Mouse (Mus musculus) intestine, embryonic 16.5 days (tissue): ENCODE measurements around the gene Slc30a2. TPM values are rescaled to one million over a fixed set of nuclear protein-coding genes. Genes with fewer than 3 reads are reported as not detected.
"Not testable (repeated sequence)": the region's sequence is repeated elsewhere in the genome, so short reads cannot be mapped to it uniquely, and the experiment has no call there.

Source experiments
- ATAC-seq: fragments of 200-750 bp; cut with Nextera tagmentation; 2 replicates; pipeline ENCODE4 v1.8.0; 2017; ENCODE audit warnings: moderate TSS enrichment, moderate library complexity
- H3K27ac ChIP-seq: fragments of 300-500 bp; sonication (generic); 2 replicates; pipeline ENCODE4 v1.5.1; 2014; ENCODE audit warnings: mild to moderate bottlenecking, low read length
- H3K27me3 ChIP-seq: fragments of 300-500 bp; sonication (generic); replicated peaks from 2 replicates; pipeline ENCODE4 v1.6.1; 2014; ENCODE audit warnings: low read length, control low read depth, mixed read lengths; ENCODE audit not compliant: control insufficient read depth, insufficient read depth
- H3K36me3 ChIP-seq: fragments of 300-500 bp; sonication (generic); 2 replicates; pipeline ENCODE4 v1.6.1; 2014; ENCODE audit warnings: low read length, control low read depth; ENCODE audit not compliant: control insufficient read depth, insufficient read depth
- H3K4me1 ChIP-seq: fragments of 300-500 bp; sonication (generic); 2 replicates; pipeline ENCODE4 v1.6.1; 2014; ENCODE audit warnings: low read length, control low read depth, mixed read lengths; ENCODE audit not compliant: control insufficient read depth, insufficient read depth
- H3K4me2 ChIP-seq: fragments of 300-500 bp; sonication (generic); 2 replicates; pipeline ENCODE4 v1.6.1; 2014; ENCODE audit warnings: low read depth, low read length, control low read depth
- H3K4me3 ChIP-seq: fragments of 300-500 bp; sonication (generic); 2 replicates; pipeline ENCODE4 v1.5.1; 2014; ENCODE audit warnings: mild to moderate bottlenecking, low read length
- H3K9ac ChIP-seq: fragments of 300-500 bp; sonication (generic); 2 replicates; pipeline ENCODE4 v1.6.1; 2014; ENCODE audit warnings: low read depth, low read length
- H3K9me3 ChIP-seq: fragments of 300-500 bp; sonication (generic); 2 replicates; pipeline ENCODE4 v1.6.1; 2016; ENCODE audit warnings: low read length, control low read depth; ENCODE audit not compliant: control insufficient read depth
- WGBS: fragments of 180-500 bp; shearing (Covaris S2); extraction: QIAGEN DNeasy Blood & Tissue Kit; methylation state at CpG from one replicate; pipeline ENCODE4 v1.1.7; 2014; 5-methylcytosine and 5-hydroxymethylcytosine counted together
- polyA plus RNA-seq: library from polyadenylated mRNA; unstranded; fragments of >200 nt; fragmentation: Nextera tagmentation; extraction: Ambion mirVana; gene quantifications from 2 replicates; pipeline ENCODE4 v1.2.1, GENCODE M21; 2015

Slc30a2 gene
- polyA plus RNA-seq, 1 experiment from 2014 or later, result 7.4 TPM

DNA sequence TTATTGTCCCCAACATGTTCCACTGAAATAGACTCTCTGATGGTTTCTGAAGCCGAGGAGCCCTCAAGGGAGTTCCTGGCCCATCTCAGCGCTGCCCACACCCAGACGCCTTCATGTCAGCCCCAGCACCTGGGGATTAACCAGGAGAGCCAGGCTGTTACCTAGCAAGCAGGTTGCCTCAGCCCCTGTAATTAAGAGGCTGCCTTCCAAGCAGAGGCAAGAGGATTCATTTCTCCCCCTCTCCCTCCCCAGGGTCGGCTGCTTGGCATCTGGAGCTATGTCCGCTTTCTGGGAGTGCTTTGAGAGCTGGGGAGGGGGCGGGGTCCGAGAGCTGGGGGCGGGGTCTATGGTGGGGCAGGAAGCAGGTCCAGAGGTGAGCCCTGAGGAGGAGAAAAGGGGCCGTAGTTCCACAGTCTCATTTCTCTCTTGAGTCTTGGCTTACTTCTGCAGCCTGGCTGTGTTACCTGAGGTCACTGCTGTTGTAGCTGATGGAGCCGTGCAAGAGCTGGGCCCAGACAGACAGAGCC lies 35.2 kb downstream of the Slc30a2 start:
- ATAC-seq, result no peak
- 34% methylated on average over 10 of the region's 10 CpGs for WGBS
- H3K4me2 ChIP-seq, result no peak overlapping the region

DNA sequence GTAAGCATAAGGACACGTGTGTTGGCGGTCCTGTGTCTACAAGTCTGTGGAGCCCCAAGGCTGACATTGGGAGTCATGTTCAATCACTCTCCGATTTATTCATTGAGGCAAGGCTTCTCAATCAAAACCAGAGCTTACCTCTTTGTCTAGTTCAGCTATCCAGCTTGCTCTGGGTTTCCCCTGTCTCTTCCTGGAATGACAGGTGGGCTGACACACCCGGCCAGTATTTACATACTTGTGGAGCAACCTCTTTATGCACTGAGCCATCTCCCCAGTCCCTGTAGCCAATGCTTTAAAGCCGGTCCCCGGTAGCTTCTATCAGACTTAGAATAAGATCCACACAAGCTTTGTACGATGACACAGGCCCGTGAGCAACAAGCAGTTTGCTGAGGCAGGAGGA lies 36.5 kb downstream of the Slc30a2 start:
- H3K9me3 ChIP-seq, result peaks cover 3% of the 10 kb centered on the region; the same call in 1 of the 2 replicates
- H3K27me3 ChIP-seq, result no peaks in the 10 kb centered on the region
- H3K27ac ChIP-seq, result no peak overlapping the region
- no peak overlapping the region for H3K4me3 ChIP-seq
- no peak overlapping the region for H3K4me2 ChIP-seq
- H3K36me3 ChIP-seq, result no peaks in the 10 kb centered on the region
- H3K9ac ChIP-seq, result no peak overlapping the region
- WGBS, result 68% methylated on average over 8 of the region's 8 CpGs
- ATAC-seq, result no peak
- H3K4me1 ChIP-seq, result peaks cover 8% of the 10 kb centered on the region; the same call in 1 of the 2 replicates

More for the DNA sequence above, 35.2 kb downstream of the Slc30a2 start:
- peaks cover 8% of the 10 kb centered on the region; the same call in 1 of the 2 replicates for H3K4me1 ChIP-seq
- H3K27ac ChIP-seq, result no peak overlapping the region
- H3K27me3 ChIP-seq, result no peaks in the 10 kb centered on the region
- peaks cover 3% of the 10 kb centered on the region; the same call in 1 of the 2 replicates for H3K9me3 ChIP-seq
- no peaks in the 10 kb centered on the region for H3K36me3 ChIP-seq
- H3K9ac ChIP-seq, result no peak overlapping the region
- H3K4me3 ChIP-seq, result no peak overlapping the region

DNA sequence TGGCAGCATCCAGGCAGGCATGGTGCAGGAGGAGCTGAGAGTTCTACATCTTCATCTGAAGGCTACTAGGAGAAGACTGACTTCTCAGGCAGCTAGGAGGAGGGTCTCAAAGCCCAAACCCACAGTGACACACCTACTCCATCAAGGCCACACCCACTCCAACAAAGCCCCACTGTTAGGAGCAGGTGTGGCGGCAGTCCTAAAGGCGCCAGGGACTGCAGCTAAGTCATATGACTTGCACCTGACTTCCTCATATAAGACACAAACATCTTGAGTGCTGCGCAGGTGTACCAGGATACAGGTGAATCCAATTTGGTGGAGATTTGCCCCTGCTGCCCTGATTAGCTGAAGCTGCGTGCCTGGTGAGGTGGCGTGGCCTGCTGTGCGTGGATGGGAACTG lies 40.8 kb downstream of the Slc30a2 start, which contains the start of gene Extl1:
Extl1 (minus strand) TSS at position 101 of the 400 bp plus-strand sequence.
- H3K4me2 ChIP-seq, H3K27ac ChIP-seq, H3K36me3 ChIP-seq, H3K9me3 ChIP-seq, H3K9ac ChIP-seq, H3K27me3 ChIP-seq, ATAC-seq, H3K4me3 ChIP-seq, H3K4me1 ChIP-seq: not testable (repeated sequence)
- 95% methylated on average over 2 of the region's 6 CpGs for WGBS

DNA sequence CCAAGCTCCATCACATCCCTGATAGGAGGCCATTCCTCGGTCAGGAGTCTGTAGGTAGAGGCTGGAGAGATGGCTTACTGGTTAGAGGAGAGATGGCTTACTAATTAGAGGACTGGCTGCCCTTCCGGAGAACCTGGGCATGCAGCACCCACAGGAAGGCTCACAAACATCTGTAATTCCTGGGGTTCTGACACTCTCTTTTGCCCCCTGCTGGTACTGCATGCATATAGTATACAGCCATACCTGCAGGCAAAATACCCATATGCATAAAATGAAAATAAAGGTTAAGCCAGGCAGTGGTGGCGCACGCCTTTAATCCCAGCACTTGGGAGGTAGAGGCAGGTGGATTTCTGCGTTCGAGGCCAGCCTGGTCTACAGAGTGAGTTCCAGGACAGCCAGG lies 44.3 kb downstream of the Slc30a2 start:
- Histone ChIP-seq H3K27ac (no peak overlapping the region), H3K27me3 (no peaks in the 10 kb centered on the region), H3K9me3 (peaks cover 12% of the 10 kb centered on the region), H3K36me3 (no peaks in the 10 kb centered on the region), H3K4me3 (no peak overlapping the region), H3K4me1 (no peaks in the 10 kb centered on the region), H3K4me2 (no peak overlapping the region), H3K9ac (no peak overlapping the region)
- WGBS, result 66% methylated on average over 6 of the region's 6 CpGs
- ATAC-seq, result no peak

DNA sequence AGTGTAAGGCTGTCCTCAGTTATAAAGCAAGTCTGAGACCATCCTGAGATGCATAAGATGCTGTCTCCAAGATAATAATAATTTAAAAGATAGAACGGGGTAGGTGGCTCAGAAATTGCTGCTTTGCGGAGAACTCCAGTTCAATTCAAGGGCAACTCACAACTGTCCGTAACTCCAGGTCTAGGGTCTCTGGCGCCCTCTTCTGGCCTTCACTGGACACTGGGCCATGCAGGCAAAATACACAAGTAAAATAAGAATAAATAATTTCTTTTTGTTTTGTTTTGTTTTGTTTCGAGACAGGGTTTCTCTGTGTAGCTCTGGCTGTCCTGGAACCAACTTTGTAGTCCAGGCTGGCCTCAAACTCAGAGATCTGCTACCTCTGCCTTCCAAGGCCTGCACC lies 45.4 kb downstream of the Slc30a2 start:
- H3K27me3 ChIP-seq, result no peaks in the 10 kb centered on the region
- H3K36me3 ChIP-seq, result no peaks in the 10 kb centered on the region
- WGBS, result 12% methylated on average over 5 of the region's 5 CpGs
- no peak overlapping the region for H3K27ac ChIP-seq
- no peak for ATAC-seq
- no peak overlapping the region for H3K9ac ChIP-seq
- H3K4me3 ChIP-seq, result no peak overlapping the region
- no peaks in the 10 kb centered on the region for H3K4me1 ChIP-seq
- peaks cover 12% of the 10 kb centered on the region for H3K9me3 ChIP-seq
- no peak overlapping the region for H3K4me2 ChIP-seq

DNA sequence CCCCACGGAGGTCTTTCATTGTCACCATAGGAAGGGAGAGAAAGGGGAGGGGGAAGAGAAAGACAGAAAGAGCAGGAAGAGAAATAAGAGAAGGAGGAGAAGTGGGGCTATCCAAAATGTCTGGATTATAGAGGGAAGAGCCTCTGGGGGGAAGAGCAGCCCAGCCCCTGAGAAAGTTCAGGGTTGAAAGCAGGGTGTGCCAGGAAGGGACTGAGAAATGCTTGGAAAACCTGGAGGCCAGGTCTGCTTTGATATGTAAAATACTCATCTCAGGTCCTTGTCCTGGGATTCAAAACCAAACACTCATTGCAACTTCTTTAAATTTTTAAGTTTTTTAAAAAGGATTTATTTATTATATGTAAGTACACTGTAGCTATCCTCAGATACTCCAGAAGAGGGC lies 48.7 kb downstream of the Slc30a2 start:
- Histone ChIP-seq H3K4me1 (no peaks in the 10 kb centered on the region), H3K9me3 (peaks cover 12% of the 10 kb centered on the region), H3K27ac (no peak overlapping the region), H3K4me3 (no peak overlapping the region), H3K9ac (no peak overlapping the region), H3K27me3 (no peaks in the 10 kb centered on the region), H3K4me2 (no peak overlapping the region), H3K36me3 (no peaks in the 10 kb centered on the region)
- WGBS, result 94% methylated on average over 1 of the region's 1 CpGs
- ATAC-seq, result no peak

DNA sequence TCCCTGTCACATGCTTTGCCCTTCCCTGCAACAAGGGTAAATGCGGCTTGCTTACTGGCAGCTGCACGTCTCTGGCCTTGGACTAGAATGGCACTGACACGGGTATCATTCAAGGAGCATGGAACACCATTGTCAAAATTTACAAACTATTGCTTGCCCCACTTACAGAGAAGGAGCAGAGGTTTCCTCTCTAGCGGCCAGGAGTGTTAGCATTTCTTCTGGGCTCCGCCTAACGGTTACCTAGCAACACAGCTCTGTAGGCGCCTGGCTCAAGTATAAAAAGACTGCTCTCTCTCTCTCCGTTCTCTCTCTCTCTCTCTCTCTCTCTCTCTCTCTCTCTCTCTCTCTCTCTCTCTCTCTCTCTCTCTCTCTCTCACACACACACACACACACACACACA lies 49.6 kb downstream of the Slc30a2 start:
- H3K27me3 ChIP-seq, result no peaks in the 10 kb centered on the region
- peaks cover 12% of the 10 kb centered on the region for H3K9me3 ChIP-seq
- H3K36me3 ChIP-seq, result no peaks in the 10 kb centered on the region
- no peak for ATAC-seq
- 0 out of 2 replicates have a peak overlapping the region, but pooled peaks have one; percentile 19 for H3K4me2 ChIP-seq
- no peak overlapping the region for H3K4me3 ChIP-seq
- H3K9ac ChIP-seq, result no peak overlapping the region
- 16% methylated on average over 8 of the region's 8 CpGs for WGBS
- no peak overlapping the region for H3K27ac ChIP-seq
- H3K4me1 ChIP-seq, result peaks cover 4% of the 10 kb centered on the region

DNA sequence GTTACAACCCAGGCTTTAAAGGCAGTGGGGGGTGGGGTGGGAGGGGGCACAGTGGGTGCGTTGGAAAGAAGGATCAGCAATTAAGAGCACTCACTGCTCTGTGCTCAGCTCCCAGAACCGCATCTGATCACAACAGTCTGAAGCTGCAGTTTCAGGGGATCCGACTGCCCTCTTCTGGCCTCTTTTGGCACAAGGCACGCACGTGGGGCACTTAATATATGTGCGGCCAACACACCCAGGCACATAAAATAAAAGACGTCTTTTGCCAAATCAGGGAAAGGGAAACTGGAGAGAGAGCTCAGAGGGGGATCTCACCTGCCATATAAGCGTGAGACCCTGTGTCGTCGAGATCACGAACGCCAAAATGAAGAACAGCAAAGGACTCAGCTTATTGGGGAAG lies 50.0 kb downstream of the Slc30a2 start:
- Histone ChIP-seq H3K27me3 (no peaks in the 10 kb centered on the region), H3K4me1 (peaks cover 4% of the 10 kb centered on the region), H3K27ac (no peak overlapping the region), H3K9ac (no peak overlapping the region), H3K36me3 (no peaks in the 10 kb centered on the region), H3K9me3 (peaks cover 12% of the 10 kb centered on the region), H3K4me3 (no peak overlapping the region), H3K4me2 (no peak overlapping the region)
- WGBS, result 25% methylated on average over 12 of the region's 12 CpGs
- no peak for ATAC-seq

DNA sequence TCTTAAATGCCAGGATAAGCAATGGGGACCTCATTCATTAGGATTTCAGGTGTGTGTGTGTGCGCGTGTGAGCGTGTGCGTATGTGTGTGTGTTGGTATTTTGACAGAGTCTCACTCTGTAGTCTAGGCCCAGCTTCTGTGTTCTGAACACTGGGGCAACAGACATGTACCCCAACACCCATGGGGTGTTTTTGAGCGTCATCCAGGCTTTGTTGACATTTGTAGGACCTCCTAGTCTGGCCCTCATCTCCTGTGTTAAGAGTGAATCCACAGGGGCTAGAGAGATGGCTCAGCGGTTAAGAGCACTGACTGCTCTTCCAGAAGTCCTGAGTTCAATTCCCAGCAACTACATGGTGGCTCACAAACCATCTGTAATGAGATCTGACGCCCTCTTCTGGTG lies 52.2 kb downstream of the Slc30a2 start:
- H3K4me1 ChIP-seq, result peaks cover 4% of the 10 kb centered on the region
- ATAC-seq, result no peak
- peaks cover 12% of the 10 kb centered on the region for H3K9me3 ChIP-seq
- H3K4me2 ChIP-seq, result no peak overlapping the region
- no peaks in the 10 kb centered on the region for H3K27me3 ChIP-seq
- WGBS, result 94% methylated on average over 7 of the region's 7 CpGs
- H3K27ac ChIP-seq, result no peak overlapping the region
- H3K36me3 ChIP-seq, result no peaks in the 10 kb centered on the region
- no peak overlapping the region for H3K9ac ChIP-seq
- no peak overlapping the region for H3K4me3 ChIP-seq
